Mouse (Mus musculus) liver, postnatal 0 days (tissue): Measurements from ENCODE around the gene Sf3b3. TPM values are rescaled to one million over a fixed set of nuclear protein-coding genes. Genes with fewer than 3 reads are reported as not detected.

ENCODE experiments used
- ATAC-seq: fragments of 200-750 bp; cut with Nextera tagmentation; 2 replicates; pipeline ENCODE4 v1.8.0; 2017; ENCODE audit warnings: mild to moderate bottlenecking, moderate library complexity
- DNase-seq: peaks from one replicate; pipeline ENCODE4 v3.0.0-alpha.2; 2016
- H3K27ac ChIP-seq: fragments of 300-500 bp; sonication (generic); 2 replicates; pipeline ENCODE4 v1.5.1; 2014; ENCODE audit warnings: antibody characterized with exemption, moderate library complexity, mild to moderate bottlenecking, low read depth
- H3K27me3 ChIP-seq: fragments of 300-500 bp; sonication (generic); 2 replicates; pipeline ENCODE4 v1.6.1; 2014; ENCODE audit warnings: low read length, control low read depth, mixed read lengths; ENCODE audit not compliant: insufficient read depth
- H3K36me3 ChIP-seq: fragments of 300-500 bp; sonication (generic); replicated peaks from 2 replicates; pipeline ENCODE4 v1.6.1; 2014; ENCODE audit warnings: mild to moderate bottlenecking, control low read depth, low read length, moderate library complexity, mixed read lengths; ENCODE audit not compliant: insufficient read depth
- H3K4me1 ChIP-seq: fragments of 300-500 bp; sonication (generic); 2 replicates; pipeline ENCODE4 v1.6.1; 2014; ENCODE audit warnings: antibody characterized with exemption, mild to moderate bottlenecking, control low read depth; ENCODE audit not compliant: insufficient read depth
- H3K4me2 ChIP-seq: fragments of 300-500 bp; sonication (generic); 2 replicates; pipeline ENCODE4 v1.6.1; 2014; ENCODE audit warnings: low read depth, mild to moderate bottlenecking, low read length, moderate library complexity, mixed read lengths
- H3K4me3 ChIP-seq: fragments of 300-500 bp; sonication (generic); 2 replicates; pipeline ENCODE4 v1.5.1; 2014; ENCODE audit warnings: low read depth, low read length
- H3K9ac ChIP-seq: fragments of 300-500 bp; sonication (generic); replicated peaks from 2 replicates; pipeline ENCODE4 v1.6.1; 2014; ENCODE audit warnings: mild to moderate bottlenecking, moderate library complexity
- H3K9me3 ChIP-seq: fragments of 300-500 bp; sonication (generic); 2 replicates; pipeline ENCODE4 v1.6.1; 2016; ENCODE audit warnings: mild to moderate bottlenecking, control low read depth, low read length, mixed read lengths
- CTCF ChIP-seq: sonication (generic); IDR thresholded peaks from 2 replicates; pipeline ENCODE4 v1.5.1; 2016; ENCODE audit warnings: antibody characterized with exemption, low read depth
- EP300 ChIP-seq: IDR thresholded peaks from 2 replicates; pipeline ENCODE4 v1.6.1; 2016; ENCODE audit warnings: antibody characterized with exemption, low read depth, mild to moderate bottlenecking
- WGBS: fragments of 180-500 bp; shearing (Covaris S2); extraction: QIAGEN DNeasy Blood & Tissue Kit; methylation state at CpG from one replicate; pipeline ENCODE4 v1.1.7; 2014; ENCODE audit not compliant: insufficient replicate concordance; 5-methylcytosine and 5-hydroxymethylcytosine counted together
- polyA plus RNA-seq: library from polyadenylated mRNA; unstranded; fragments of >200 nt; fragmentation: Nextera tagmentation; extraction: Ambion mirVana; gene quantifications from 2 replicates; pipeline ENCODE4 v1.2.1, GENCODE M21; 2015

Sf3b3 gene
- polyA plus RNA-seq, 1 experiment from 2014 or later, result 31.2 TPM

GRCm38 (mm10) chr8:110818593-110818992 is 28.0 kb downstream of the Sf3b3 start:
- DNase-seq (no peak), ATAC-seq (no peak)
- Histone ChIP-seq H3K9me3 (no peaks in the 10 kb centered on the region), H3K4me3 (no peak overlapping the region), H3K36me3 (peaks cover 96% of the 10 kb centered on the region), H3K4me1 (no peaks in the 10 kb centered on the region), H3K27me3 (no peaks in the 10 kb centered on the region), H3K27ac (no peak overlapping the region), H3K4me2 (no peak overlapping the region), H3K9ac (no peak overlapping the region)
- WGBS, result 83% methylated on average over 3 of the region's 3 CpGs
- TF ChIP-seq CTCF (no peak), EP300 (no peak)

- no peaks in the 10 kb centered on the region for H3K9me3 ChIP-seq
- ATAC-seq, result no peak
- H3K4me1 ChIP-seq, result no peaks in the 10 kb centered on the region
- no peak for DNase-seq
- no peak for TF ChIP-seq CTCF
- TF ChIP-seq EP300, result no peak
- no peak overlapping the region for H3K4me3 ChIP-seq
- no peaks in the 10 kb centered on the region for H3K27me3 ChIP-seq
- no peak overlapping the region for H3K4me2 ChIP-seq
- no peak overlapping the region for H3K9ac ChIP-seq
- H3K36me3 ChIP-seq, result peaks cover 97% of the 10 kb centered on the region
- no peak overlapping the region for H3K27ac ChIP-seq
- 82% methylated on average over 1 of the region's 1 CpGs for WGBS
These were observed 29.6 kb downstream of the Sf3b3 start for GRCm38 (mm10) chr8:110816990-110817389.

- WGBS, result 77% methylated on average over 3 of the region's 3 CpGs
These were observed 31.3 kb downstream of the Sf3b3 start for GRCm38 (mm10) chr8:110815308-110815707.

DNA sequence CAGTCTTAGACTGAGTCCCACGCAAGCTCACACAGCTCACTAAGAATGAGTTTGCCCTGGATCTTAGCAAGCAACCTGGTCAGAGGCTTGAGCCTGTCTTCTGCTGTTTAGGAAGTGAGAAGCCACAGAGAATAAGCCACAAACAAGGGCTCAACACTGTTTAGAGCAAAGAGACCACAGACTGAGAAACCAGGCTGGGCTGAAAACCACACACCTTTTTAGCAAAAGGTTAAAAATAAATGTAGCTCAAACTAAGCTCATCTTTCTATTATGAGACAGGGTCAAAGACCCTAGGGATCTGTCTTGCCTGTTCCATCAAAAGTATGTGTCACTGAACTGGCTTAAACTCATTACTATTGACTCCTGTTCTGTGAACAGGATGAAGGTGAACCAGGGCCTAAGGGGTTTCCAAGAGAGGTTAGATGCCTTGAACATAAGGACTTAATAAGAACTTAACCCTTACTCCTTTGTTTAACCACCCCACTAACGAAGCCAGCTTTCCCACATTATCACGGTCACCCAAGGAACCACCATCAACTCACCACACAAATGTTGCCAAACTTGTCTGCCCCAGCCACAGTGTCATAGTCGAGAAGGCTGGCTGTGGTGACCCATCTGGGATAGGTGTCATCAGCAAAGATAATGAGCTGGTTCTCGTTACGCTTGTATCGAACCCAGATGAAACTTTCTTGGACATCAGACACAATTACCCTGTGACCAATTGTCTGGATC is 33.3 kb downstream of the Sf3b3 start:
- DNase-seq, result no peak
- no peak overlapping the region for H3K27ac ChIP-seq
- ATAC-seq, result no peak
- H3K4me1 ChIP-seq, result no peaks in the 10 kb centered on the region
- no peak overlapping the region for H3K4me2 ChIP-seq
- H3K9ac ChIP-seq, result no peak overlapping the region
- no peaks in the 10 kb centered on the region for H3K27me3 ChIP-seq
- WGBS, result 87% methylated on average over 7 of the region's 7 CpGs
- TF ChIP-seq EP300, result no peak
- no peak for TF ChIP-seq CTCF
- H3K9me3 ChIP-seq, result no peaks in the 10 kb centered on the region
- peaks cover 93% of the 10 kb centered on the region for H3K36me3 ChIP-seq
- H3K4me3 ChIP-seq, result no peak overlapping the region

More at GRCm38 (mm10) chr8:110815308-110815707, 31.3 kb downstream of the Sf3b3 start:
- Histone ChIP-seq H3K4me3 (no peak overlapping the region), H3K27me3 (no peaks in the 10 kb centered on the region), H3K27ac (no peak overlapping the region), H3K36me3 (peaks cover 98% of the 10 kb centered on the region), H3K4me1 (no peaks in the 10 kb centered on the region), H3K4me2 (no peak overlapping the region), H3K9ac (no peak overlapping the region), H3K9me3 (no peaks in the 10 kb centered on the region)
- DNase-seq (no peak), ATAC-seq (no peak)
- no peak for TF ChIP-seq CTCF
- no peak for TF ChIP-seq EP300

DNA sequence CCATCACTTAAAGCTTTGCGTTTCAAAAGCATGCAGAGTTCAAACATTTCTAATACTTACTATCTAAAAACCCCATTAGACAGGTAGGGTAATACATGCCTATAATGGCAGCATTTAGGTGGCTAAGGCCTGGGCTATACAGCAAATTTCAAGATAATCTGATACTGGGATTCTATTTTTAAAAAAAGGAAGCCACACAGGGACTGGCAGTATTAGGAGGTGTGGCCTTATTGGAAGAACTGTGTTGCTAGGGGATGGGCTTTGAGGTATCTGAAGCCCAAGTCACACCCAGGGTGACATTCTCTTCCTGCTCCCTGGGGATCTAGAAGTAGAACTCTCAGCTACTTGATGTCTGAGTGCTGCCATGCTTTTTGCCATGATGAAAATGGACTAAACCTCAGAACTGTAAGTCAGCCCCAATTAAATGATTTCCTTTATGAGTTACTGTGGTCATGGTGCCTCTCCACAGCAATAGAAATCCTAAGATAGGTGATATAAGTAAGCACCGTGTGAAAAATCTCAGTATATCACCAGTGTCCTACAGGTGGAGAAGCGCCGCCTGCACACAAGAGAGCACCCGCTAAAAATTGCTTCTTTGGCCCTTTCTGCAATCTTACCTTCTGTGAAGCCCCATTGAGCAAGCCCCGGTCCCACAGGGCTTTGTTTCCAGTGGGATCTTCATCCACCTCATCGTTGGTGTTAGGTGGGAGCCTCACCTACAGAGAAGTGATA is 34.1 kb downstream of the Sf3b3 start:
- ATAC-seq (no peak), DNase-seq (no peak)
- no peaks in the 10 kb centered on the region for H3K4me1 ChIP-seq
- no peaks in the 10 kb centered on the region for H3K9me3 ChIP-seq
- H3K4me3 ChIP-seq, result no peak overlapping the region
- no peak overlapping the region for H3K4me2 ChIP-seq
- no peak for TF ChIP-seq EP300
- H3K27me3 ChIP-seq, result no peaks in the 10 kb centered on the region
- H3K9ac ChIP-seq, result no peak overlapping the region
- H3K27ac ChIP-seq, result no peak overlapping the region
- WGBS, result 91% methylated on average over 7 of the region's 7 CpGs
- peaks cover 86% of the 10 kb centered on the region for H3K36me3 ChIP-seq

DNA sequence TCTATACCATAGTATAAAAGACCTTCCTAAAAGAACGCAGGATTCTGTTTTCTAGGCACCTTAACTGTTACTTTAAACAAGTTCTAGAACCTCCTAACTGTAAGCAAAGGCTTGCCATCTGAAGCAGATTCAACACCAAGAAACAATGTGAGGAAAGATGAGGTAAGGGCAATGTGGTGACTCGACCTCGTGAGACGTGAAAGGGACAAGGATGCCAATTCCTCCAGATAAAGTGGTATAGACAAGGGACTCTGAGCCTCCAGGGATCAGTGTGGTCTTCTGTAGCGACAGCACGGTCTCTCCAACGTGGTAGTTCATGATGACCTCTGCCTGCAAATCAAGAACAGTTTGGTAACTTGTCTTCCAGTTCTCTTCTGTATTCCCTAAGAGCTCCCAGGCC is 34.8 kb downstream of the Sf3b3 start:
- H3K27ac ChIP-seq, result no peak overlapping the region
- no peaks in the 10 kb centered on the region for H3K27me3 ChIP-seq
- no peak for TF ChIP-seq CTCF
- TF ChIP-seq EP300, result no peak
- no peak overlapping the region for H3K4me2 ChIP-seq
- DNase-seq (no peak), ATAC-seq (no peak)
- no peak overlapping the region for H3K4me3 ChIP-seq
- H3K9me3 ChIP-seq, result no peaks in the 10 kb centered on the region
- peaks cover 79% of the 10 kb centered on the region for H3K36me3 ChIP-seq
- no peaks in the 10 kb centered on the region for H3K4me1 ChIP-seq
- WGBS, result 91% methylated on average over 7 of the region's 7 CpGs
- H3K9ac ChIP-seq, result no peak overlapping the region
